Mouse (Mus musculus): ENCODE results near the gene Mogs.

Mogs gene

GRCm38 (mm10) chr6:83121863-83122710 is 6.8 kb downstream of the Mogs start:
- no peak for DNase-seq (ENCODE audit: low spot score in 2 of 2)

GRCm38 (mm10) chr6:83122961-83123360 is 7.7 kb downstream of the Mogs start:
- no peak for DNase-seq (ENCODE audit: low spot score in 2 of 2)

GRCm38 (mm10) chr6:83124851-83125312 is 9.6 kb downstream of the Mogs start:
- peak; percentile 90 to 93 for DNase-seq (ENCODE audit: low spot score in 2 of 2)

GRCm38 (mm10) chr6:83125331-83125730 is 10.0 kb downstream of the Mogs start, which contains the start of gene Ino80b:
TSS of gene Ino80b (minus strand) at chr6:83125431.
- DNase-seq (ENCODE audit: low spot score in 2 of 2): no peak

GRCm38 (mm10) chr6:83127419-83127818 is 12.1 kb downstream of the Mogs start:
- no peak for DNase-seq (ENCODE audit: low spot score in 2 of 2)

DNA sequence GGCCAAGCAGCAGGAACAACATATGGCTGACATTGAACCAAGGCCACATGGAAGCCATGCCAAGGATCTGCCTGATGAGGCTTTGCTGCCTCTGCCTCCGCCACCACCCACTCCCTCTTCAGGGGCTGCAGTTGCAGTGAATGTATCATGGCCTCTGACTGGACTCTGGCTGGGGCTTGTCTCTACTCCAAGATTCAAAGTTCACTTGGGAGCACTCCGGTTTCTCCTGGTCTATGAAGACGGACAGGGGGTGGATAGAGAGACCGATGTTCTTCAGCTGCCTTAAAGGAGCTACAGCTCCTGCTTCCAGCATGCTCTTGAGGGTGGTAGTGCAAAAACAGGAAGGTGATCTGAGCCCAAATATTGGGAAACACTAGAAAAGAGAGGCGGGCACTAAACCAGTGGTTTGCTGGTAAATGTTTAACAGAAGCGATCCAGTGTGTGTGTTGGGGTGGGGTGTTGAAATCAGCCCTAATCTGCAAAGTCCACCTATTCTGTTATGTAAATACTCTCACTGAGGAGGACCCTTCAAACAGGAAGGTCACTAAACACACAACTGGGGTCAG is 16.3 kb downstream of the Mogs start:
- DNase-seq (ENCODE audit: low spot score in 2 of 2): no peak

DNA sequence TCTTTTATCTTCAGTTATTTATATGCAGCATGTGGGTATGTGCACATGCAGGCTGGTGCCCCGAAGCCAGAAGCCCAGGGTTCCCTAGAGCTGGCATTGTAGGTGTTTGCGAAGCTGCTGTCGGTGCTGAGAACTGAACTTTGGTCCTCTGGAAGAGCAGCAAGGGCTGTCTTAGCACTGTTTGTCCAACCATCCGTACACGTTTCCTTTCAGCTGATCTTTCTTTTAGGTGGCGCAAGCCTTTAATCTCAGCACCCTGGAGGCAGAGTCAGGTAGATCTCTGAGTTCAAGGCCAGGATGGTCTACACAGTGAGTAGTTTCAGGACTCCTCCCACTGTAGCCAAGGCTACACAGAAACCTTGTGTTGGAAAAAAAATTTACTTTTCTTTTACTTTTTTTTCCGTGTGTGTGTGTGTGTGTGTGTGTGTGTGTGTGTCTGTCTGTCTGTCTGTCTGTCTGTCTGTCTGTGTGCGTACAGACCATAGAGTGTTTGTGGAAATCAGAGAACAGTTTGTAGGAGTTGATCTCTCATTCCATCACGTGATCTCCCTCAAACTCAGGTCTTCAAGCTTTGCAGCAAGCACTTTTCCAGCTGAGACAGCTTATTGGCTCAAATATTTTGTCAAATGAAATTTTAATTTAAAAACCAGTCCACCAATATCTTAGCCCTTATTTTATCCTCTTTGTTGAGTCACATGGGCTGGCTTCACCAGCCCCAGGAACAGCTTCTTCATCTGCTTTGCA is 17.1 kb downstream of the Mogs start:
- DNase-seq (ENCODE audit: low spot score in 2 of 2): no peak

DNA sequence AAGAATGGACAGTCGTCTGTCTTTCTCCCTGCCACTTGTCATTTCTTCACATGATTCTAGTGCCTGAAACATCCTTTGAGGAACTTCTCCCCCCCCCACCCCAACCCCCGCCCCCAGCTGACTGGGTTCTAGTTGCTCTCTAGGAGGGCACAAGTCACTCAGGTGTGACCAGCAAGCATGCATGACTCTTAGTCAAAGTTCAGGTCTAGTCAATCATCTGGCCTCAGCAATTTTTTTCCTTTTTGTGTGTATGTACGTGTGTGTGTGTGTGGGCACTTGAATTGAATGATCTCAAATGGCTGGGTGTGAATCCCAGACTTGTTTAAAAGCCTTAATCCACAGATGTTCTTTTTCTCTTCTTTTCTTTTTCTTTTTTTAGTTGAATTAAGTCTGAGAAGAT is 18.9 kb downstream of the Mogs start:
- no peak for DNase-seq (ENCODE audit: low spot score in 2 of 2)

DNA sequence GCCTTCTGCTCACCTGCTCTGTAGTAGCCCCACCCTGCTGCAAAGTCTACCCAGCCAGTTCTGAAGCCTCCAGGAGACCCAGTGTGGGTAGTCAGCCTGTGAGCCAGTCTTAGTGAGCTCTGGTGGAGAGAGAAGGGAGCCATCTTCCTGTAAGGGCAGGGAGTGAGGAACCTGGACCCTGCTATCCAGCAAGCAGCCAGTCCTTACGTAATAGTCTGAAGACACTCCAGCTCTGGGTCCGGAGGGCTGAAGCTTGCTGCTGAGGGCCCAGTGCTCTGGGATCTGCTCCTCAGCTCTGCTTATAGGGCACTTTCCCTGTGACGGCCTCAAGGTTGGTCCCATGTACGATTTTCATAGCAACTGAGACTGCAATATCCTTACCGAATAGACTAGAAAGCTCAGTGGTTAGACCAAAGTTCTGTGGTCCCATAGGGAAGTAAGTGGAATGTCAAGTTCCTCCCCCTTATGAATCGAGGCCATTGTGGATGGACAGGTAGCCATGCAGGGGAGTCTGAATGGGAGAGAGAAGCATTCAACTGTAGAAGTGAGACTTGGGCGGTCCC is 19.7 kb downstream of the Mogs start, which contains the start of gene Rtkn:
Rtkn (plus strand) TSS at position 513 of the 563 bp plus-strand sequence.
- no peak for DNase-seq (ENCODE audit: low spot score in 2 of 2)

DNA sequence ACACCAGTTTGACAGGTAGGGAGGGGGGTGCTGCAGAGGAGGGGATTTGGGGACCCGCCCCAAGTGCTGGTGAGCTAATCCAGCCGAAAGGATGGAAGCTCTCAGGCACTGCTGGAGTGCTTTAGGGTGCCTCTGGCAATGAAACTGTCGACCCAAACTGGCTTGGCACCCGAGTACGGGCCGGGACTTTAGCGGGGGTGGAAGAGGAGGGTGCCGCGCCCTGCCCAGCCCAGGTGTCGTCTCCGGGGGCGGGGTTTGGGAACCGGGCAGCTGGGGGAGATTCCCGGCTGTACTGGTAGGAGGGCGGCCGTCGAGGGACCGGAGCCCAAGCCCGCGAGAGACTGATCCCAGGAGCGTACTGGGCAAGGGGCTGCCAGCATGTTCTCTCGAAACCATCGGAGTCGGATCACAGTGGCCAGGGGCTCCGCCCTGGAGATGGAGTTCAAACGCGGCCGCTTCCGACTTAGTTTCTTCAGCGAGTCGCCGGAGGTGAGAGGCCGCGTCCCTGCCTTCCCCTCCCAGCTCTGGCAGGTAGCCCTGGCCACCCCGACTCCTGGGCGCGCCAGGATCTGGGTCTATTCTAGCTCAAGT is 20.4 kb downstream of the Mogs start:
- DNase-seq (ENCODE audit: low spot score in 2 of 2): no peak

DNA sequence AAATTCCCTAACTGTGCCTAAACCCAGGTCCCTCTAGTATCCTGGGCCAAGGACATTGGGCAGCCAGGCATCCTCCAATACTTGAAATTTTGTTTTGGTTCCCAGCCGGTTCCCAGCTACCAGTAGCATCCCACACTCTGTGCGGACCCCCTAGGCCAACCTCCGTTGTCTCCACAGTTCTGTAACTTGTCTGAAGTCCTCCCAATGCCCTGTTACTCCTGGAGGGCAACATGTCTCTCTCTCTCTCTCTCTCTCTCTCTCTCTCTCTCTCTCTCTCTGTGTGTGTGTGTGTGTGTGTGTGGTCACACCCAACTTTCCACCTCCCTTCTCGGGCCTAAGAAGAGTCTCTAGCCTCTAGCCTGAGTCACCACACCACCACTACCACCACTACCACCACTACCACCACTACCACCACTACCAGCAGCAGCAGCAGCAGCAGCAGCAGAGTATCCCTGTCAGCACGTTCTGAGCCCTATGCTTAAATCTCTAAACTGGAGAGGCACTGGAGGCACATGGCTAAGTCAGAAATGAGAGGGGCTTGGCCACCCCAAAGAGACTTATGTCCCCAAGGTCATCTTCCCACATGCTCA is 21.1 kb downstream of the Mogs start:
- no peak for DNase-seq (ENCODE audit: low spot score in 2 of 2)

DNA sequence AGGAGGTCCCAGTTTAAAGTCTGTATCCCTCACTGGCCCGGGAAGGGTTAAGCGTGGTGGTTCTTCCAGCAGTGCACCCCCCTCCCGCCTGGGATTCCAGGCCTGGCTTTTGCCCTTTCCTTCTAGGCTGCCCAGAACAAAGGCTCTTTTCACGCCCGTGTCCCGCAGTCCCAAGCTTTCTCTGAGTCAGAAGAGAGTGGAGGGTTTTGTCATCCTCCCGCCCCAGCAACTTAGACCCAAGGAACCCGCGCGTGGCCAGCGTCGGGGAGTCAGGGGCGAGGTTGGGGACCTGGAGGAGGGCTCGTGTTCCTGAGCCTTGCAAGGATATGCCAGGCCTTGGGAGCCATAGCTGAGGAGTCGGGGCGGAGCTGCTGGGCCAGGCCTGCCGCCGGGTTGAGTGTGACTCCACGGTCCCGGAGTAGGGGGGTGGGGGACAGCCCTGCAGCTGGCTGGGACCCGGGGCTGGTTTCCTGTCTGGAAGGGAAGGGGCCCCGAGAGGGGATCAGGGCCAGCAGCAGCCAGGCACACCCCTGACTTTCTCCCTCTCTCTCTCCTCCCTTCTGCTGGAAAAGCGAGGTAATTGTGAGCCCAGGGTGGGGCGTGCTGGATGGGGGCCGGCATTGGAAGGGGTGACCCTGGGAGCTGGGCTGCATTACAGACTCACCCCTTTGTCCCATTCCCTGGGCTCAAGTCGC is 21.7 kb downstream of the Mogs start:
- no peak for DNase-seq (ENCODE audit: low spot score in 2 of 2)

- DNase-seq (ENCODE audit: low spot score in 2 of 2): no peak
Observed at GRCm38 (mm10) chr6:83137576-83137950, 22.3 kb downstream of the Mogs start.

GRCm38 (mm10) chr6:83138056-83138455 is 22.8 kb downstream of the Mogs start:
- no peak for DNase-seq (ENCODE audit: low spot score in 2 of 2)

DNA sequence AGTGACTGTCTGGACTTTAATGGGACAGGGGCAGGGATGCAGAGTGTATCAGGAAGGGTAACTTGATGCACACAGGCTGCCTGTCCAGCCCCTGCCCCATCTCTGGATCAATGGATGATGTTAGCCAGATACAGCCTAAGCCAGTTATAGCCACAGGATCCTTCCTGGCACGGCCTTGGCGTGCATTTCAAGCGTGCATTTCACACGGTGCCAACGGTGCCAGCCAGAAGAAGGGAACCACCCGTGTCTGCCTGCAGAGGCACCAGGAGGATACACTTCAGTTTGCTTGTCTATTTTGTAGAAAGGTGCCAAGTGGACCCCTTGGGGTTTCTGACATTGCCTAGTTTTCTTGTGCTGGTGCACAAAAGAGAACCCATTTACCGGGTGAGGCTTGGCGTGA is 24.7 kb downstream of the Mogs start:
- DNase-seq (ENCODE audit: low spot score in 2 of 2): no peak

DNA sequence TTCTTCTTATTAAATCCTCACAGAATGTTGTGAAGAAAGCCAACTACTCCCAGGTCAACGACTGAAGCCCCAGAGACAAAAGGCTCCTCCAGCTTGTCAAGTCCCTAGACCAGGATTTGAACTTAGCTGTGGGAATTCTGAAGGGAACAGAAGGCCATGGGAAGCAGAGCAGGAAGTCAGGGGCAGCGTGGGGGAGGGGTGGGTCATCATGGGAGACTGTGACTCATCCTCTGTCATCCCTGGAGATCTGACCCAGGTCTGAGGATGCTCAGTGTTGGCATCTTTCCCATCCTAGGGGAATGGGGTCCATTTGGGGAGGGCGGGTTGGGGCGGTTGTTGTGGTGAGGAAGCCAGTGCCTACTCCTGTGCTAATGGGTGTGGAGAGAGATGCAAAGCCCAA is 26.3 kb downstream of the Mogs start:
- no peak for DNase-seq (ENCODE audit: low spot score in 2 of 2)

DNA sequence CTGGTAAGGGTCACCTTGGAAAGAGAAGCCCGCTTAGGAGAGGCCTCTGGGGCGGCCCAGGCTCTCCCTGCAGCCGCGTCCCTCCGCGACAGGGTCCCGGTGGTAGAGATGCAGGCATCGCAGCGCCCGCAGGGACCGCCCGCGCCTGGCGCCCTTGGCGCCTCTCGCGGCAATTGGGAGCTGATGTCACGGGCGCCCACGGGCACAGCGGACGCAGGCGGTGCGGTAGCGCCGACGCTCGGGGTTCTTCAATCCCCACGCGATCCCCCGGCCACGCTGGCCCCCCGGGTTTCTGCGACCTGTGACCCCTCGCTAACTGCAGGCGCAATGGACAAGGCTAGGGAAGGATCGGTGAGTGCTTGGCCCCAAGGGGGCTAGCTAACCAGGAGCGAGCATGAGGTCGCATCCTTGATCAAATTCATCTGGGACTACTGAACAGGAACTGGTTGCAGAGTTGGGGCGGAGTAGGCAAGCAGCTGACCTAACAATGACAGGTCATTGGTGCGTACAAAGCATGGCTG is 27.0 kb downstream of the Mogs start:
- DNase-seq (ENCODE audit: low spot score in 2 of 2): no peak

DNA sequence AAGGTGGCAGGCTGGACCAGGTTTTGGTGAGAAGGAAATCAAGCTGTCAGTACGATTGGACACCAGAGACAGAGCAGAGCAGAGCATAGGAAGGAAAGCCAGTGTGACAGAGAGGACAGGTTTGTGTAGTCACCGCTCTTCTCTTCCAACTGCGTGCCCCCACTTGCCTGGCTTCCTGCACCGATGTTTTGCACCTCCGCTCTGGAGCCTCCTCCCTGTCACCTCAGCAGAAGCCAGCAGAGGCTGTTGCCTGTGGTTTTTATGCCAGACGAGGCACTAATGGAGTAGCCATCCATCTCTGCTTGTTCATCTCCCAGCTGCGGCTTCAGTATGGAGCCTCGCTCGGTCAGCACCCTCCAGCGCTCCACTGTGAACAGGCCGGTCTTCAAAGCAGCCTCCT is 27.6 kb downstream of the Mogs start:
- DNase-seq (ENCODE audit: low spot score in 2 of 2): no peak

DNA sequence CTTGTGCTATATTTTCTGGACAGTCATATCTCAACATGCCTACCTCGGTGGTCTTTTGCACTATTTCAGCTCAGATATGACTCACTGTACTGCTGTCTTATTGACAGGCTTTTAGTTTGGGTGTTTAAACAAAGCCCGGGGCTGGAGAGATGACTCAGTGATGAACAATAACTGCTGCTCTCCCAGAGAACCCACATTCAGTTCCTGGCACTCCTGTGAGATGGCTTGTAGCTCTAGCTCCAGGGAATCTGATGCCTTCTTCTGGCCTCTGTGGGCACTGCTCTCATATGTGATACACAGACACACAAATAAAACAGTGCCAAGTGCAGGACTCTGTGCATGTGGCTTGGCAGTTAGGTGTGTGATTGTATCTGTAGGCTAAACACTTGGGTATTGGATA is 29.9 kb downstream of the Mogs start:
- no peak for DNase-seq (ENCODE audit: low spot score in 2 of 2)

- no peak for DNase-seq (ENCODE audit: low spot score in 2 of 2)
Observed at GRCm38 (mm10) chr6:83145805-83146204, 30.5 kb downstream of the Mogs start.

- no peak for DNase-seq (ENCODE audit: low spot score in 2 of 2)
Observed at GRCm38 (mm10) chr6:83147280-83147679, 32.0 kb downstream of the Mogs start.
